Mouse (Mus musculus) adipose tissue, adult 10 weeks (tissue): ENCODE measurements around the gene Trim5. TPM values are rescaled to one million over a fixed set of nuclear protein-coding genes. Genes with fewer than 3 reads are reported as not detected.

Experiments used
- polyA plus RNA-seq: library from polyadenylated mRNA; stranded (reverse); fragments of 350-450 nt; fragmentation: Illumina TruSeq; extraction: RNeasy Lipid Tissue Mini Kit (QIAGEN cat#74804); gene quantifications from one replicate; pipeline ENCODE4 v1.2.3, GENCODE M21; 2014; ENCODE audit warnings: low read depth, low replicate concordance

The Trim5 gene
- 2.4 TPM for polyA plus RNA-seq

DNA sequence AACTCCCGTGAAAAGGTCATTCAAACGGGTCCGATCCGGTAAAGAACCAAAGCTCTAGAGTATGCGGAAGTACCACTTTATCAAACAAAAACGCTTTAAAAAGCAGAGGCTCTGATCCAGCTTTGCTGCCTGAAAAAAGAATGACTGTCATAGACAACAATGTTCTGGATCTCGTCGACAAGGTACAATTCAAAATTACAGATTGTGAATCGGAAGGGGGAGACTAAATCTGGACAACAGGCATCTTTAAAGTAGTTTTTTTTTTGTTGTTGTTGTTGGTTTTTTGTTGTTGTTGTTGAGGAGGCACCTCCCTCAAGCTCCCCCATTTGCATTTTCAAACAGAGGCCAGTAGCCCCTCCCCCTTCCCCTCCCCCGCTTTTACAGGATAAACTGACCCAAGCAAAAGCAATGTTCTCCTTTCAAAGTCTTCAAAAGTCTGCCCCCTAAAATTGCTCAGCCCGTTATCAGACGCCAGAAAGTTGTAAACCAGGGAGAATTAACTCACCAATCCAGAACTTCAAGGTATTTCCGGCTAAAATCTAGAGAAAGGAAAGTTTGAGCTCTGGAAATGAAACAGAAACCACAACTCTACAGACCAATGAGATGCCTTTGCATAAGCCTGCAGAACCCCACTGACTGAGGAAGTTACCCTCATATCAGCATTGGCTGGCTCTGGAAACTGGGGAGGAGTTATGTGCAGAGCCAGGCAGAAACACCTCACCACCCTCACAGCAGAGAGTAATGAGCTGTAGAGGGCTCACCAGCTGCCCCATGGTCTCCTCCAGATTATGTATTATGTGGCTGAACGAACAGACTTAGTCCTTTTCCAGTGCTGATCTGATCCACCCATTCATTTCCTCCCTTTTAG, at the start of gene Trim5:
Gene Trim5 (minus strand): TSS at position 519 of the 868 bp plus-strand sequence.

DNA sequence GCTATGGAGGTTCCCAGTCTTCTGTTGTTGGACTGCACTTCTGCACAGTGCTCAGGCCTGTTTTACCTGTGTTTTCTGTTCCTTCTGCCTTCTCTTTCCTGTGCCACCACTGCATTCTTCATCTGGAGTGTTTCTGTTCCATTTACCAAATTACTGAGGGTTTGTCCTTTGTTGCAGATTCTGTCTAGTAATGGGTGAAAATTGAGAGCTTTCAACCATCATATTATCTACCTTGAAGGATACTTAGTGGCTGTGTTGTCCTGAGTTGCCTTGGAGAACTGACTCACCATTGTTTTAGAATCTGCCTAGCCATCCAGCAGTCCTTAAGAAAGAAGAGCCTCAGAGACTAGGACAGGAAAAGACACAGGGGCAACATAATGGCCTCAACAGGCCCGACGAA, 41.3 kb upstream of the Trim5 start, which contains the start of gene Trim34b:
Gene Trim34b (plus strand): TSS at position 301 of the 400 bp plus-strand sequence.

DNA sequence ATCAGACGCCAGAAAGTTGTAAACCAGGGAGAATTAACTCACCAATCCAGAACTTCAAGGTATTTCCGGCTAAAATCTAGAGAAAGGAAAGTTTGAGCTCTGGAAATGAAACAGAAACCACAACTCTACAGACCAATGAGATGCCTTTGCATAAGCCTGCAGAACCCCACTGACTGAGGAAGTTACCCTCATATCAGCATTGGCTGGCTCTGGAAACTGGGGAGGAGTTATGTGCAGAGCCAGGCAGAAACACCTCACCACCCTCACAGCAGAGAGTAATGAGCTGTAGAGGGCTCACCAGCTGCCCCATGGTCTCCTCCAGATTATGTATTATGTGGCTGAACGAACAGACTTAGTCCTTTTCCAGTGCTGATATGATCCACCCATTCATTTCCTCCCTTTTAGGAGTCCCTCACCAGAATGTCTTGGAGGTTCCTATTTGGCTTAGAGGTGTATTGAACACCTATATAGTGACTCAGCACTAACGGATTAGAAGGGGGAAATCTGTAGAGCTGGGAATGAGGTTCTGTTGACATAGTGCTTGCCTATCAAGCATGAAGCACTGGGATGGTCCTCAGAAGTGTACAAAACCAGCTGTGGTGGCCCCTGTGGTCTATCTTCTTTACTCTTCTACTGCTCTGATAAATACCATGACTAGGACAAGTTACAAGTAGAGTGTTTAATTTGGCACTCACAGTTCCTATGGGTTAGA, 27.6 kb upstream of the Trim5 start, which contains the start of gene Trim12a:
Gene Trim12a (minus strand): TSS at position 98 of the 712 bp plus-strand sequence.

DNA sequence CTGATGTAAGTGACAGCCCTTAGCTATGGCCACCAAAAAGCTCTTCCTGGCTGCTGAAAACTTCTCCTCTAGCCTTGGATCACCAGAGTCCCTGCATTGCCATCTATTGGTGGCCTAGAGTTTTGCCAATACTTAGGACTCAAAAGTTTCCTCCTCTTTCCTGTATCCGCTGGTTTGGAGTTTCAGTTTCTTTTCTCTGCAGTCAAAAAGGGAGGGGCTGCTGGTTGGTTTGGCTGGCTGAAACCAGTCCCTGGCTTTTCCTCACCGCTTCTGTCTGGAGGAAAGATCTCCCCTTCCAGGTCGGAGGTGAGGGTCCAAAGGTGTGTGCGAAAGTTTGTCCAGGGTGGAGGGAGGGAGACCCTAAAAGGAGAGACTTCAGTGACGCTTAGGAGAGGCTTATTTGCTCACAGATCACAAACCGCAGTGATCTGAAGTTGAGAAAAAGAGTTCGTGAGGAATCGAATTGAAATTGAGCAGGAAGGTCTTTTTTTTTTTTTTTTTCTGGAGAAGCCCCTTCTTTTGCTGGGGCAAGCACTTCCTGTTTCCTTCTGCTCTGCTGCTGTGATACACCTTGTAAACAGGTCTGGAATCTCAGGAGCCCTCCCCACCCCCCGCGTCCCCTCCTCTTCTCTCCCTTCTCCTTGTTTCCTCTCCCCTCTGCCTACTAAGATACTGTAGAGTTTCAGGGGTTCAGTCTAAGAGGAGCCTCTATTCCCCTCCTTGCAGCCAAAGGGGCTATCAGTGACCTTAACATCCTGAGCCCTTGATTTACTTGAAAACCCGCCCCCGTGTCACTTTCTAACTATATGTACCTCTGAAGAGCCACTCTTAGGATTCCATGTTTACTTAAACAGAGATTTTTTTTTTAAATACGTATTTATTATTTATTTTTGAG, 43.4 kb downstream of the Trim5 start, which contains the start of gene Trim34a:
Gene Trim34a (plus strand): TSS at position 171 of the 895 bp plus-strand sequence.

DNA sequence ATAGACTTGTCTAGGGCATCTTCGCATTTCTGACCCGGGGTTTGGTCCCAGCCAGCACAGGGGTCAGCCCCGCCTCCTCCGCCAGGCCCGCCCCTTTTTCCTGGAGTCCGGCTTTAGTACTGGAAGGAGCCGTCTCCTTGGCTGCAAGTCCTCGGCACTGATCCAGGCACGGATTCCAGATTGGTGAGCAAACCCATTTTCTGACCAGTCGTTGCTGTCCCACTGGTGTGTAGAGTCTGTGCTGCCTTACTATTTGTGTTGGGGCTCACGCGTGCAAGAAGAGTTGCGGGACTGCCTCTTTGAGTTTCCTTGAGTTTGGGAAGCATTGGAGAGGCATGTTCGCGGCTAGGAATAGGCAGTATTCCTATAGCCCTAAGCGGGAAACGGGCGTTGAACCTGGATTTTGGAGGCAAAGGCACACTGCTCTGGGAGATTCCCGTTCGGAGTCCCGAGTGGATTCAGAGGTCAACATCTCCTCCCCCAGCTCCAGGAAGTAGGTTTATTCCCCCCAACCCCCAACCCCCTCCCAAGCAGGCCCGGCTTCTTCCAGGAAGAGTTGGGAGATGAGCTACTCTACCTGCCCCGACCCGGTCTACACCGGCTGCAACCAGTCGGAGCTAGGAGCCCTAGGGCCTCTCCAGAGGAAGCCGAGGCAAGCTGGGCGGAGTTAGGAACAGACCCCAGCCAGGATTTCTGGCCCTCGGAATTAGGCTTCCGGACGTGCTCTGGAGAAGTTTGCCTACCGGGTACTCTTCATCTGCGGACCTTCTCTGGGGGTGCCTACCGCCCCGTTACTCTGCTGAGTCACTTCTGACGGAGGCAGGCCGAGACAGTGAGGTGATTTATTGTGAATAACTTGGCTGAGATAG, 69.0 kb downstream of the Trim5 start, which contains the start of gene Trim6:
Gene Trim6 (plus strand): TSS at position 93 of the 869 bp plus-strand sequence.

Other genes starting within 250 kb of the Trim5 start
- gene Olfr642, start 235.4 kb downstream of the Trim5 start, polyA plus RNA-seq: not detected
- not detected for gene 4930516K23Rik, start 226.6 kb downstream of the Trim5 start, polyA plus RNA-seq
- not detected for gene Olfr644, start 216.2 kb downstream of the Trim5 start, polyA plus RNA-seq
- not detected for gene Olfr645, start 202.6 kb downstream of the Trim5 start, polyA plus RNA-seq
- gene Olfr646, start 183.2 kb downstream of the Trim5 start, polyA plus RNA-seq: not detected
- gene Ubqln5, start 158.3 kb downstream of the Trim5 start, polyA plus RNA-seq: 0.88 TPM
- gene Olfr643, start 150.7 kb downstream of the Trim5 start, polyA plus RNA-seq: not detected
- gene Ubqln3, start 144.8 kb downstream of the Trim5 start, polyA plus RNA-seq: 7.9 TPM
- gene Ubqlnl, start 137.5 kb downstream of the Trim5 start, polyA plus RNA-seq: 6.5 TPM
- not detected for gene Olfm5, start 123.3 kb downstream of the Trim5 start, polyA plus RNA-seq
- not detected for gene Olfr648, start 104.7 kb downstream of the Trim5 start, polyA plus RNA-seq
- gene Olfr649, start 92.1 kb downstream of the Trim5 start, polyA plus RNA-seq: not detected
- gene Trim6, start 69.3 kb downstream of the Trim5 start, polyA plus RNA-seq: 1.7 TPM
- 11.9 TPM for gene Trim34a, start 43.6 kb downstream of the Trim5 start, polyA plus RNA-seq
- gene Trim12a, start 27.4 kb upstream of the Trim5 start, polyA plus RNA-seq: 24.9 TPM
- gene Trim34b, start 41.4 kb upstream of the Trim5 start, polyA plus RNA-seq: 0.42 TPM
- gene Trim12c, start 65.3 kb upstream of the Trim5 start, polyA plus RNA-seq: 13.4 TPM
- gene Trim30b, start 81.8 kb upstream of the Trim5 start, polyA plus RNA-seq: 0.25 TPM
- 0.47 TPM for gene Trim30c, start 112.7 kb upstream of the Trim5 start, polyA plus RNA-seq
- gene Trim30a, start 177.1 kb upstream of the Trim5 start, polyA plus RNA-seq: 9.6 TPM
- gene Trim30d, start 219.8 kb upstream of the Trim5 start, polyA plus RNA-seq: 6.3 TPM